Mouse (Mus musculus): Measurements from ENCODE around the gene Dmd. TPM values are rescaled to one million over a fixed set of nuclear protein-coding genes. Genes with fewer than 3 reads are reported as not detected.

Dmd gene
- 24.8 and 35.9 TPM in 2 replicates for polyA plus RNA-seq (2014; fragmentation: Nextera tagmentation; extraction: Ambion mirVana)

- Histone ChIP-seq H3K9ac (ENCODE audit: low read depth, low read length) (no peak within 1 kb of the TSS), H3K4me2 (no peak within 1 kb of the TSS), H3K4me1 (ENCODE audit: control insufficient read depth, insufficient read depth, low read length) (no peaks in the 10 kb centered on the region), H3K9me3 (replicated peaks; ENCODE audit: control insufficient read depth, low read length) (no peaks in the 10 kb centered on the region), H3K27ac (ENCODE audit: low read depth, low read length) (peak within 1 kb of the TSS; percentile 68; the same call in 1 of the 2 replicates), H3K4me3 (ENCODE audit: low read depth, low read length) (peak within 1 kb of the TSS; percentile 33), H3K36me3 (ENCODE audit: control insufficient read depth, insufficient read depth, low read length) (no peaks in the 10 kb centered on the region), H3K27me3 (ENCODE audit: control insufficient read depth, insufficient read depth, low read length) (no peaks in the 10 kb centered on the region)
- WGBS (ENCODE audit: insufficient replicate concordance), result 36% methylated on average over 3 of the region's 3 CpGs
- ATAC-seq (replicated peaks; ENCODE audit: insufficient number of reproducible peaks, low FRiP score, low TSS enrichment), result peak; percentile 65
Observed at GRCm38 (mm10) chrX:82948630-82949029, at the start of gene Dmd. Dmd (plus strand) TSS chrX:82948870.

GRCm38 (mm10) chrX:82901515-82901914 is 47.2 kb upstream of the Dmd start:
- no peaks in the 10 kb centered on the region for H3K27me3 ChIP-seq (ENCODE audit: control insufficient read depth, insufficient read depth, low read length)
- H3K4me1 ChIP-seq (ENCODE audit: control insufficient read depth, insufficient read depth, low read length), result no peaks in the 10 kb centered on the region
- H3K4me2 ChIP-seq, result no peak overlapping the region
- H3K4me3 ChIP-seq (ENCODE audit: low read depth, low read length), result no peak overlapping the region
- H3K36me3 ChIP-seq (ENCODE audit: control insufficient read depth, insufficient read depth, low read length), result no peaks in the 10 kb centered on the region
- no peak overlapping the region for H3K27ac ChIP-seq (ENCODE audit: low read depth, low read length)
- ATAC-seq (replicated peaks; ENCODE audit: insufficient number of reproducible peaks, low FRiP score, low TSS enrichment), result no peak
- no peaks in the 10 kb centered on the region for H3K9me3 ChIP-seq (replicated peaks; ENCODE audit: control insufficient read depth, low read length)
- no peak overlapping the region for H3K9ac ChIP-seq (ENCODE audit: low read depth, low read length)

- H3K4me3 ChIP-seq (ENCODE audit: low read depth, low read length), result no peak overlapping the region
- ATAC-seq (replicated peaks; ENCODE audit: insufficient number of reproducible peaks, low FRiP score, low TSS enrichment), result no peak
- H3K27me3 ChIP-seq (ENCODE audit: control insufficient read depth, insufficient read depth, low read length), result no peaks in the 10 kb centered on the region
- WGBS (ENCODE audit: insufficient replicate concordance), result 96% methylated on average over 1 of the region's 1 CpGs
- H3K9ac ChIP-seq (ENCODE audit: low read depth, low read length), result no peak overlapping the region
- H3K4me2 ChIP-seq, result no peak overlapping the region
- H3K36me3 ChIP-seq (ENCODE audit: control insufficient read depth, insufficient read depth, low read length), result no peaks in the 10 kb centered on the region
- H3K27ac ChIP-seq (ENCODE audit: low read depth, low read length), result no peak overlapping the region
- no peaks in the 10 kb centered on the region for H3K9me3 ChIP-seq (replicated peaks; ENCODE audit: control insufficient read depth, low read length)
- H3K4me1 ChIP-seq (ENCODE audit: control insufficient read depth, insufficient read depth, low read length), result no peaks in the 10 kb centered on the region
Observed at GRCm38 (mm10) chrX:82987683-82988082, 39.0 kb downstream of the Dmd start.

GRCm38 (mm10) chrX:83050190-83050589 is 101.5 kb downstream of the Dmd start:
- Histone ChIP-seq H3K36me3 (ENCODE audit: control insufficient read depth, insufficient read depth, low read length) (no peaks in the 10 kb centered on the region), H3K9me3 (replicated peaks; ENCODE audit: control insufficient read depth, low read length) (no peaks in the 10 kb centered on the region), H3K4me3 (ENCODE audit: low read depth, low read length) (no peak overlapping the region), H3K9ac (ENCODE audit: low read depth, low read length) (no peak overlapping the region), H3K27me3 (ENCODE audit: control insufficient read depth, insufficient read depth, low read length) (no peaks in the 10 kb centered on the region), H3K4me1 (ENCODE audit: control insufficient read depth, insufficient read depth, low read length) (no peaks in the 10 kb centered on the region), H3K27ac (ENCODE audit: low read depth, low read length) (no peak overlapping the region), H3K4me2 (no peak overlapping the region)
- no peak for ATAC-seq (replicated peaks; ENCODE audit: insufficient number of reproducible peaks, low FRiP score, low TSS enrichment)
- 64% methylated on average over 1 of the region's 1 CpGs for WGBS (ENCODE audit: insufficient replicate concordance)

GRCm38 (mm10) chrX:83116171-83116876 is 167.7 kb downstream of the Dmd start:
- Histone ChIP-seq H3K4me2 (no peak overlapping the region), H3K36me3 (ENCODE audit: control insufficient read depth, insufficient read depth, low read length) (no peaks in the 10 kb centered on the region), H3K27me3 (ENCODE audit: control insufficient read depth, insufficient read depth, low read length) (no peaks in the 10 kb centered on the region), H3K4me3 (ENCODE audit: low read depth, low read length) (no peak overlapping the region), H3K27ac (ENCODE audit: low read depth, low read length) (no peak overlapping the region), H3K4me1 (ENCODE audit: control insufficient read depth, insufficient read depth, low read length) (no peaks in the 10 kb centered on the region), H3K9ac (ENCODE audit: low read depth, low read length) (no peak overlapping the region), H3K9me3 (replicated peaks; ENCODE audit: control insufficient read depth, low read length) (no peaks in the 10 kb centered on the region)
- 73% methylated on average over 2 of the region's 2 CpGs for WGBS (ENCODE audit: insufficient replicate concordance)
- no peak for ATAC-seq (replicated peaks; ENCODE audit: insufficient number of reproducible peaks, low FRiP score, low TSS enrichment)

- no peak overlapping the region for H3K4me3 ChIP-seq (ENCODE audit: low read depth, low read length)
- H3K27me3 ChIP-seq (ENCODE audit: control insufficient read depth, insufficient read depth, low read length), result no peaks in the 10 kb centered on the region
- H3K4me2 ChIP-seq, result no peak overlapping the region
- H3K27ac ChIP-seq (ENCODE audit: low read depth, low read length), result no peak overlapping the region
- no peaks in the 10 kb centered on the region for H3K4me1 ChIP-seq (ENCODE audit: control insufficient read depth, insufficient read depth, low read length)
- H3K9ac ChIP-seq (ENCODE audit: low read depth, low read length), result no peak overlapping the region
- 61% methylated on average over 2 of the region's 2 CpGs for WGBS (ENCODE audit: insufficient replicate concordance)
- H3K36me3 ChIP-seq (ENCODE audit: control insufficient read depth, insufficient read depth, low read length), result no peaks in the 10 kb centered on the region
- ATAC-seq (replicated peaks; ENCODE audit: insufficient number of reproducible peaks, low FRiP score, low TSS enrichment), result no peak
- H3K9me3 ChIP-seq (replicated peaks; ENCODE audit: control insufficient read depth, low read length), result no peaks in the 10 kb centered on the region
Observed at GRCm38 (mm10) chrX:83117198-83117597, 168.5 kb downstream of the Dmd start.

- 73% methylated on average over 2 of the region's 2 CpGs for WGBS (ENCODE audit: insufficient replicate concordance)
- no peak for ATAC-seq (replicated peaks; ENCODE audit: insufficient number of reproducible peaks, low FRiP score, low TSS enrichment)
Observed at GRCm38 (mm10) chrX:83220563-83220962, 271.9 kb downstream of the Dmd start.

GRCm38 (mm10) chrX:83221050-83221449 is 272.4 kb downstream of the Dmd start:
- 30% methylated on average over 1 of the region's 1 CpGs for WGBS (ENCODE audit: insufficient replicate concordance)
- no peaks in the 10 kb centered on the region for H3K36me3 ChIP-seq (ENCODE audit: control insufficient read depth, insufficient read depth, low read length)
- H3K4me1 ChIP-seq (ENCODE audit: control insufficient read depth, insufficient read depth, low read length), result no peaks in the 10 kb centered on the region
- no peaks in the 10 kb centered on the region for H3K9me3 ChIP-seq (replicated peaks; ENCODE audit: control insufficient read depth, low read length)
- H3K4me2 ChIP-seq, result no peak overlapping the region
- no peak overlapping the region for H3K4me3 ChIP-seq (ENCODE audit: low read depth, low read length)
- ATAC-seq (replicated peaks; ENCODE audit: insufficient number of reproducible peaks, low FRiP score, low TSS enrichment), result no peak
- H3K9ac ChIP-seq (ENCODE audit: low read depth, low read length), result no peak overlapping the region
- no peaks in the 10 kb centered on the region for H3K27me3 ChIP-seq (ENCODE audit: control insufficient read depth, insufficient read depth, low read length)
- H3K27ac ChIP-seq (ENCODE audit: low read depth, low read length), result no peak overlapping the region

More at GRCm38 (mm10) chrX:83220563-83220962, 271.9 kb downstream of the Dmd start:
- H3K9me3 ChIP-seq (replicated peaks; ENCODE audit: control insufficient read depth, low read length), result no peaks in the 10 kb centered on the region
- H3K27me3 ChIP-seq (ENCODE audit: control insufficient read depth, insufficient read depth, low read length), result no peaks in the 10 kb centered on the region
- no peak overlapping the region for H3K9ac ChIP-seq (ENCODE audit: low read depth, low read length)
- no peak overlapping the region for H3K4me2 ChIP-seq
- H3K27ac ChIP-seq (ENCODE audit: low read depth, low read length), result no peak overlapping the region
- no peaks in the 10 kb centered on the region for H3K4me1 ChIP-seq (ENCODE audit: control insufficient read depth, insufficient read depth, low read length)
- H3K4me3 ChIP-seq (ENCODE audit: low read depth, low read length), result no peak overlapping the region
- no peaks in the 10 kb centered on the region for H3K36me3 ChIP-seq (ENCODE audit: control insufficient read depth, insufficient read depth, low read length)

- no peaks in the 10 kb centered on the region for H3K27me3 ChIP-seq (ENCODE audit: control insufficient read depth, insufficient read depth, low read length)
- no peak within 1 kb of the TSS for H3K4me2 ChIP-seq
- no peak within 1 kb of the TSS for H3K9ac ChIP-seq (ENCODE audit: low read depth, low read length)
- H3K36me3 ChIP-seq (ENCODE audit: control insufficient read depth, insufficient read depth, low read length), result no peaks in the 10 kb centered on the region
- no peak within 1 kb of the TSS for H3K27ac ChIP-seq (ENCODE audit: low read depth, low read length)
- H3K4me3 ChIP-seq (ENCODE audit: low read depth, low read length), result no peak within 1 kb of the TSS
- no peaks in the 10 kb centered on the region for H3K9me3 ChIP-seq (replicated peaks; ENCODE audit: control insufficient read depth, low read length)
- WGBS (ENCODE audit: insufficient replicate concordance), result 91% methylated on average over 15 of the region's 15 CpGs
- H3K4me1 ChIP-seq (ENCODE audit: control insufficient read depth, insufficient read depth, low read length), result no peaks in the 10 kb centered on the region
- ATAC-seq (replicated peaks; ENCODE audit: insufficient number of reproducible peaks, low FRiP score, low TSS enrichment), result no peak
Observed at GRCm38 (mm10) chrX:83487598-83487997, 538.9 kb downstream of the Dmd start, which contains the start of gene Tsga8. Tsga8 (minus strand) TSS chrX:83487924.
